ENCODE assay signal across 30 mouse cellular contexts in genomic region chr13:41286285-41286684, GRCm38 (mm10). TPM values are rescaled to one million over a fixed set of nuclear protein-coding genes. Genes with fewer than 3 reads are reported as not detected.
"Had no signal": no experiment of that assay in that cellular context is flagged by ENCODE, and none has a peak within 500 bp of the region (broad histone marks: within the 10 kb centered on the region; RNA-seq: fewer than 3 reads in every experiment).

No protein-coding gene starts in this region.

- H3K4me3 ChIP-seq: layer of hippocampus, adult 2 months; limb, embryonic 10.5 days; limb, embryonic 13.5 days; liver, embryonic 13.5 days; midbrain, embryonic 12.5 days; midbrain, embryonic 15.5 days; neural tube, embryonic 12.5 days; neural tube, embryonic 15.5 days had no signal

- H3K36me3 ChIP-seq: limb, embryonic 10.5 days; limb, embryonic 13.5 days; liver, embryonic 13.5 days; midbrain, embryonic 12.5 days; midbrain, embryonic 15.5 days; neural tube, embryonic 12.5 days; neural tube, embryonic 15.5 days had no signal

- H3K9me3 ChIP-seq: limb, embryonic 10.5 days; limb, embryonic 13.5 days; liver, embryonic 13.5 days; midbrain, embryonic 12.5 days; midbrain, embryonic 15.5 days; neural tube, embryonic 15.5 days had no signal

- ATAC-seq: liver, postnatal 0 days; lung, postnatal 0 days; midbrain, embryonic 15.5 days had no signal

- H3K9ac ChIP-seq: limb, embryonic 13.5 days; liver, embryonic 13.5 days; liver, postnatal 0 days; lung, embryonic 14.5 days; midbrain, embryonic 12.5 days; midbrain, embryonic 15.5 days; neural tube, embryonic 12.5 days; neural tube, embryonic 15.5 days had no signal

- H3K4me1 ChIP-seq: limb, embryonic 10.5 days; limb, embryonic 13.5 days; liver, embryonic 13.5 days; midbrain, embryonic 12.5 days; midbrain, embryonic 15.5 days; neural tube, embryonic 12.5 days; neural tube, embryonic 15.5 days had no signal

- H3K27ac ChIP-seq: kidney, postnatal 0 days; layer of hippocampus, adult 2 months; limb, embryonic 10.5 days; limb, embryonic 13.5 days; liver, embryonic 13.5 days; macrophage; midbrain, embryonic 12.5 days; midbrain, embryonic 15.5 days; neural tube, embryonic 12.5 days; neural tube, embryonic 15.5 days; stomach, postnatal 0 days had no signal

- DNase-seq: kidney, postnatal 25 days; layer of hippocampus, adult 9-11 months; liver; liver, embryonic 13.5 days; liver, postnatal 0 days; lung, embryonic 14.5 days; right cerebral cortex, adult 18-20 months; right cerebral cortex, postnatal 14 days; right cerebral cortex, postnatal 4 days; thymus, adult 18-20 months; thymus, postnatal 36 days had no signal

- H3K27me3 ChIP-seq: limb, embryonic 13.5 days; liver, embryonic 13.5 days; midbrain, embryonic 12.5 days; midbrain, embryonic 15.5 days; neural tube, embryonic 12.5 days; neural tube, embryonic 15.5 days had no signal

- H3K4me2 ChIP-seq: limb, embryonic 13.5 days; liver, embryonic 13.5 days; lung, embryonic 14.5 days; midbrain, embryonic 12.5 days; midbrain, embryonic 15.5 days; neural tube, embryonic 12.5 days; neural tube, embryonic 15.5 days had no signal

RNA-seq across cellular contexts. Expression of gene Gm17364, which starts 12.5 kb away (rescaled TPM):
- total RNA-seq: layer of hippocampus, adult 2 months; layer of hippocampus, postnatal 25 days; left cerebral cortex, adult 18-20 months; left cerebral cortex, postnatal 25 days; megakaryocyte, adult 5-6 weeks had no signal
- polyA plus RNA-seq: kidney, embryonic 14.5 days; kidney, postnatal 0 days; large intestine, adult 2 months; limb, embryonic 10.5 days; limb, embryonic 13.5 days; liver, embryonic 13.5 days; liver, postnatal 0 days; lung, embryonic 14.5 days; lung, postnatal 0 days; macrophage; midbrain, embryonic 12.5 days; midbrain, embryonic 15.5 days; neural tube, embryonic 12.5 days; neural tube, embryonic 15.5 days; stomach, embryonic 14.5 days; stomach, postnatal 0 days; urinary bladder, adult 2 months had no signal
